Mouse (Mus musculus) inflammation-experienced regulatory T-cells, adult 6 months (primary cell): Measurements from ENCODE around the gene Ttc33. TPM values are rescaled to one million over a fixed set of nuclear protein-coding genes. Genes with fewer than 3 reads are reported as not detected.

Experiments
- ATAC-seq: one replicate; pipeline ENCODE4 v1.8.0; 2017
- polyA plus RNA-seq, 3 experiments: library from polyadenylated mRNA; unstranded; fragments of 100-300 nt; shearing (Covaris generic); gene quantifications; one replicate each; pipeline ENCODE4 v1.2.1; 2017

Ttc33 gene
- polyA plus RNA-seq, 3 experiments from 2014 or later, result 58.5 to 62.4 (median 61.3) TPM

- no peak for ATAC-seq
Observed at GRCm38 (mm10) chr15:5242241-5243035, 57.1 kb downstream of the Ttc33 start.

GRCm38 (mm10) chr15:5243036-5243958 lies 58.0 kb downstream of the Ttc33 start:
- ATAC-seq, result peak; percentile 18

GRCm38 (mm10) chr15:5243959-5244905 lies 58.9 kb downstream of the Ttc33 start, which contains the start of gene Ptger4:
TSS of gene Ptger4 (minus strand) at chr15:5244187.
- ATAC-seq, result peak; percentile 79

DNA sequence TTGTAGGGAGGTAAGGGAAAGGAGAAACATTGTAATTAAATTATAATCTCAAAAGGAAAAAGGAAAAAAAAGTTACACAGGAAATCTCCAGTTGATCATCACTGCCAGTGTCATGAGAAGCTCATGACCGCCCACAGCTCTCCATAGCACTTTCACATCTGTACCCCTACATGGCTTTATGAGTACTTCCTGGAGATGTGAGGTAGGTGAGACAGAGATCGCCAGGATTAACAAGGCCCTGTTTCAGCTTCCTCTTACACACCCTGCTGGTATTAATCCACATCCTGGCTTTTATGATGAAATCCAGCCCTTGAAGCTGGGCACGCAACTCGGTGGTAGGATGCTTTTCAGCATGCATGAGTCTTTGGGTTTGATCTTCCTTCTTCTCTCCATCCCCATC lies 64.9 kb downstream of the Ttc33 start:
- peak; percentile 84 for ATAC-seq

- no peak for ATAC-seq
Observed at GRCm38 (mm10) chr15:5260183-5260582, 74.9 kb downstream of the Ttc33 start.

DNA sequence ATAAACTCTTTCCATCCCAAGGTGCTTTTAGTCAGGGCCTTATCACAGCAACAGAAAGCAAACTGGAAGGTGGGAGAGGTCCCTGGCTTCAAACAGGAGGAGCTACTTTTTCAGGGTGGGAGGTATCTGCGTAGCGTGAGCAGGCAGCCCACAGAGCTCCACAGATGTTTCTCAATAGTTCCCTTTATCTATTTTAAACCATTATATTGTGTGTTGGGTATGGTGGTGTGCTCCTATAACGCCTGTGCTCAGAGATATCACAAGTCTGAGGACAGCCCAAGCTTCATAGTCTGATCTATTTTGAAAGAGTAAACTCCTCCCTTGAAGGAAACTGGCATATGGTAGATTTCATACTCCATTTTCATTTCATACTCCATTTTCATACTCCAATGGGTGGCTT lies 75.7 kb downstream of the Ttc33 start:
- no peak for ATAC-seq

- ATAC-seq, result no peak
Observed at GRCm38 (mm10) chr15:5262095-5262667, 76.9 kb downstream of the Ttc33 start.

- peak; percentile 52 for ATAC-seq
Observed at GRCm38 (mm10) chr15:5262874-5263504, 77.7 kb downstream of the Ttc33 start.

GRCm38 (mm10) chr15:5266095-5266494 lies 80.8 kb downstream of the Ttc33 start:
- ATAC-seq, result no peak

Other genes with a start within 250 kb of the Ttc33 start
- not detected for gene C7, start 121.8 kb upstream of the Ttc33 start, polyA plus RNA-seq
- gene Card6, start 77.0 kb upstream of the Ttc33 start, polyA plus RNA-seq, result 10 to 100 TPM; 15.9 to 41.4 (median 35.3) TPM
- 1,000 to 10,000 TPM; 1,587 to 2,567 (median 2,159) TPM for gene Rpl37, start 68.9 kb upstream of the Ttc33 start, polyA plus RNA-seq
- gene Prkaa1, start 41.7 kb upstream of the Ttc33 start, polyA plus RNA-seq, result 10 to 100 TPM; 18.1 to 22.5 (median 21.9) TPM
- 10 to 100 TPM; 25.0 to 27.1 (median 26.3) TPM for gene Ptger4, start 58.7 kb downstream of the Ttc33 start, polyA plus RNA-seq